Mouse (Mus musculus) heart, embryonic 14.5 days (tissue): ENCODE results near the gene 4930562C15Rik. TPM values are rescaled to one million over a fixed set of nuclear protein-coding genes. Genes with fewer than 3 reads are reported as not detected.

Experiments used
- ATAC-seq: fragments of 200-750 bp; cut with Nextera tagmentation; 2 replicates; pipeline ENCODE4 v1.8.0; 2017; ENCODE audit warnings: low read depth, moderate TSS enrichment; ENCODE audit not compliant: insufficient number of reproducible peaks, insufficient read depth, low FRiP score
- H3K27ac ChIP-seq, 2 experiments: fragments of 200-500 bp in 1 of 2; fragments of 300-500 bp in 1 of 2; sonication (generic) in 1 of 2; replicated peaks in 1 of 2; 2 replicates each; pipeline ENCODE4 v1.5.1; 2012 to 2014; ENCODE audit warnings: low read depth in 2 of 2, low read length in 2 of 2, control low read depth in 1 of 2, mild to moderate bottlenecking in 1 of 2, mixed read lengths in 1 of 2; ENCODE audit not compliant: control insufficient read depth in 1 of 2, insufficient read depth in 1 of 2
- H3K27me3 ChIP-seq: fragments of 300-500 bp; sonication (generic); 2 replicates; pipeline ENCODE4 v1.6.1; 2014; ENCODE audit warnings: mild to moderate bottlenecking, low read length, control low read depth; ENCODE audit not compliant: control insufficient read depth, insufficient read depth
- H3K36me3 ChIP-seq: fragments of 300-500 bp; sonication (generic); 2 replicates; pipeline ENCODE4 v1.6.1; 2014; ENCODE audit warnings: mild to moderate bottlenecking, control low read depth, low read length, mixed read lengths; ENCODE audit not compliant: control insufficient read depth, insufficient read depth
- H3K4me1 ChIP-seq, 2 experiments: fragments of 200-500 bp in 1 of 2; fragments of 300-500 bp in 1 of 2; sonication (generic) in 1 of 2; 2 replicates each; pipeline ENCODE4 v1.6.1; 2012 to 2014; ENCODE audit warnings: low read length in 2 of 2, control low read depth in 1 of 2, mixed read lengths in 1 of 2; ENCODE audit not compliant: control insufficient read depth in 2 of 2, insufficient read depth in 2 of 2
- H3K4me2 ChIP-seq: fragments of 300-500 bp; sonication (generic); 2 replicates; pipeline ENCODE4 v1.6.1; 2014; ENCODE audit warnings: mild to moderate bottlenecking, low read length
- H3K4me3 ChIP-seq, 2 experiments: fragments of 200-500 bp in 1 of 2; fragments of 300-500 bp in 1 of 2; sonication (generic) in 1 of 2; 2 replicates each; pipeline ENCODE4 v1.5.1; 2012 to 2014; ENCODE audit warnings: low read length in 2 of 2, mild to moderate bottlenecking in 2 of 2, control low read depth in 1 of 2, low read depth in 1 of 2, moderate library complexity in 1 of 2; ENCODE audit not compliant: control insufficient read depth in 1 of 2, insufficient read depth in 1 of 2
- H3K9ac ChIP-seq: fragments of 300-500 bp; sonication (generic); 2 replicates; pipeline ENCODE4 v1.6.1; 2014; ENCODE audit warnings: mild to moderate bottlenecking, low read length
- H3K9me3 ChIP-seq: fragments of 300-500 bp; sonication (generic); 2 replicates; pipeline ENCODE4 v1.6.1; 2016; ENCODE audit warnings: low read length, control low read depth; ENCODE audit not compliant: control insufficient read depth
- WGBS: fragments of 180-500 bp; shearing (Covaris S2); extraction: QIAGEN DNeasy Blood & Tissue Kit; methylation state at CpG from one replicate; pipeline ENCODE4 v1.1.7; 2014; 5-methylcytosine and 5-hydroxymethylcytosine counted together
- polyA plus RNA-seq: library from polyadenylated mRNA; unstranded; fragments of >200 nt; fragmentation: Nextera tagmentation; extraction: Ambion mirVana; gene quantifications from 2 replicates; pipeline ENCODE4 v1.2.1, GENCODE M21; 2014

4930562C15Rik gene
- polyA plus RNA-seq, 1 experiment from 2014 or later, result 0.28 TPM

DNA sequence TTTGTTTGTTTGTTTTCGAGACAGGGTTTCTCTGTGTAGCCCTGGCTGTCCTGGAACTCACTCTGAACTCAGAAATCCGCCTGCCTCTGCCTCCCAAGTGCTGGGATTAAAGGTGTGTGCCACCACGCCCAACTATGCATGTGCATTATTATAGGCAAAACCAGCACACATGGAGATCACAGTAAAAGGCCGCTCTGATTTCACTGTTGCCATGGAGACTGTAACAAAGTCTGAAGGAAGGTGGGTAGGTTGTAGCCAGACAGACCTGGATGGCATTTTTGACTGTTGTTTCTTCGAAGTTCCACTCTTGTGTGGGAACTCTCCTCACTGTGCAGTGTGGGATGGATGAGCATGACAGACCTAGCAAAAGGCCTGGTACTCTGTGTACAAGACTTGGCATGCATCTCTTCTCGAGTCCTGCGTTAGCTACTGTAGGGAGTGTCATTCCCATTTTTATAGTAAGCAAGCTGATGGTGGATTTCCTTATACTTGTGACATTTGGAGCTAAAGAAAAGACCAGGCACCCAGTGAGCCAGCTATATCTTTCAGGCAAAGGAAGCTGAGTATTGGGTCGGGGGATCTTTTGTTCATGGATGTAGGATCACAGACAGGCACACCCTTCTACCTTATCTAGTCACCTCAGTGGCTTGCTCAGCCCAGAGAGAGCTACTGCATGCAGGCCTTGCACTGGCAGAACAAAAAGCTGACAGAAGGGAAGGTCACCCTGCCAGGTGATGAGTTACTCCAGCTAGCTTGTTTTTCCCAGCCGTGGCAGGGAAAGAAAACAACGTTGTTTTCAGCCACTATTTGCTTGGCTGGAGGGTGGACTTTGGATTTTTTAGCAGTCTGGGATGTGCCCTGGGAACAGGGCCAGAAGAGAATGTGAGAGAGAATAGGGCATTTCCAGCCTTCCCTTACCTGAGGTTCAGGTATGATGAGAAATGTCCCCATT, 46.5 kb downstream of the 4930562C15Rik start:
- Histone ChIP-seq H3K27ac (peak overlapping the region; percentile 98 to 99; a peak in 3 of 4 replicates), H3K4me1 (peaks cover 7 to 30% of the 10 kb centered on the region in 2 experiments), H3K4me2 (peak overlapping the region; percentile 92), H3K36me3 (no peaks in the 10 kb centered on the region; the same call in 1 of the 2 replicates), H3K9ac (peak overlapping the region; percentile 96), H3K27me3 (no peaks in the 10 kb centered on the region), H3K9me3 (no peaks in the 10 kb centered on the region), H3K4me3 (peak overlapping the region; percentile 91 to 92; a peak in 3 of 4 replicates)
- ATAC-seq, result no peak
- 77% methylated on average over 10 of the region's 10 CpGs for WGBS

GRCm38 (mm10) chr16:4884930-4885329, 49.7 kb downstream of the 4930562C15Rik start:
- WGBS, result 58% methylated on average over 10 of the region's 10 CpGs
- H3K4me3 ChIP-seq, result no peak overlapping the region
- H3K9me3 ChIP-seq, result no peaks in the 10 kb centered on the region
- no peak overlapping the region; a peak in 1 of 4 replicates for H3K27ac ChIP-seq
- H3K4me1 ChIP-seq, result peaks cover 9 to 37% of the 10 kb centered on the region in 2 experiments
- ATAC-seq, result no peak
- no peaks in the 10 kb centered on the region for H3K36me3 ChIP-seq
- H3K9ac ChIP-seq, result no peak overlapping the region
- H3K4me2 ChIP-seq, result peak overlapping the region; percentile 74; the same call in 1 of the 2 replicates
- H3K27me3 ChIP-seq, result no peaks in the 10 kb centered on the region

DNA sequence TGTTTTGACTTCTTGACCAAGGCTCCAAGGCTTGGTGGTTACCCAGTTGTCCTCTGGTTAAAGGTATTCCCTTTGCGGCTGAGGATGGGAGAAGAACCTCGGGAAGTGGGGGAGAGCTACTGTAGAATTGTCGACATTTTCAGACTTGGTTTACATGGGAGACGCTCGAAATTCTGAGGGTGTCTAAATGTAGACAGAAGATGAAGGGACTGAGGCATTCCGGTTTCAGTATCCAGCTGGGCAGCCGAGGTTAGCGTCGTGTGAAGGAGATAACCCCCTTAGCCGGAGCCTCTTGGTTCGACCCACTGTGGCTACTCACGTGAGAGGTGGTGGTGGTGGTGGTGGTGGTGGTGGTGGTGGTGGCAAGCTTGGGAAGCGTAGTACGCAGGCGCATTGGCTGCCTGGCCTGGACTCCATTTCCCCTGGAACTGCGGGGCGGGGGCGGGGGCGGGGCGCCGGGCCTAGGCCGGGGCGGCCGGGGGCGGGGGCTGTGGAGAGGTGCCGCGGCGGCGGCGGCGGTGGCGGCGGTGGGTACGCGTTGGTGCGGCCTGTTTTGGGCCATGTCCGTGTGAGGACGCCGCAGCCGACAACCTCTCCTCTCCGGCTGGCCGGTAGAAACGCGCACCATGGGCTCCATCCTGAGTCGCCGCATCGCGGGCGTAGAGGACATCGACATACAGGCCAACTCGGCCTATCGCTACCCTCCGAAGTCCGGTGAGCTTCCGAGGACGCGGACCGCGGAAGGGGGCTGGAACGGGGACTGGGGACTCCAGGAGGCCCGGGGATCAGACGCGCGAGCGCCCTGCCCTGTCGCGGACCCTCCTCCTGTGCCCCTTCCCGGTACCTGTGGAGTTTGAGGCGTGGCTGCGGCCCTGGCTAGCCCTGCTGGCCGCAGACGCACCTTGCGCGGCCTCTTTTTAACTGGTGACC, 50.8 kb downstream of the 4930562C15Rik start, which contains the start of gene Mgrn1:
Gene Mgrn1 (plus strand): TSS at position 490 of the 930 bp plus-strand sequence.
- no peaks in the 10 kb centered on the region for H3K27me3 ChIP-seq

GRCm38 (mm10) chr16:4886690-4887020, 51.4 kb downstream of the 4930562C15Rik start:
- H3K36me3 ChIP-seq, result no peaks in the 10 kb centered on the region
- 0% methylated on average over 8 of the region's 8 CpGs for WGBS
- no peak for ATAC-seq
- no peaks in the 10 kb centered on the region for H3K9me3 ChIP-seq
- H3K27ac ChIP-seq, result peak overlapping the region; percentile 83 to 90
- peak overlapping the region; percentile 74 for H3K4me2 ChIP-seq
- peak overlapping the region; percentile 80 to 84 for H3K4me3 ChIP-seq
- peaks cover 12 to 49% of the 10 kb centered on the region in 2 experiments for H3K4me1 ChIP-seq
- no peaks in the 10 kb centered on the region for H3K27me3 ChIP-seq
- peak overlapping the region; percentile 98 for H3K9ac ChIP-seq

More for the DNA sequence above, 50.8 kb downstream of the 4930562C15Rik start, which contains the start of gene Mgrn1:
- Histone ChIP-seq H3K9me3 (no peaks in the 10 kb centered on the region), H3K4me2 (peak within 1 kb of the TSS; percentile 74), H3K9ac (peak within 1 kb of the TSS; percentile 98), H3K36me3 (no peaks in the 10 kb centered on the region), H3K4me3 (peak within 1 kb of the TSS; percentile 80 to 84), H3K4me1 (peaks cover 15 to 48% of the 10 kb centered on the region in 2 experiments), H3K27ac (peak within 1 kb of the TSS; percentile 89 to 90)
- ATAC-seq, result peak; percentile 79
- under 1% methylated on average over 70 of the region's 74 CpGs for WGBS

DNA sequence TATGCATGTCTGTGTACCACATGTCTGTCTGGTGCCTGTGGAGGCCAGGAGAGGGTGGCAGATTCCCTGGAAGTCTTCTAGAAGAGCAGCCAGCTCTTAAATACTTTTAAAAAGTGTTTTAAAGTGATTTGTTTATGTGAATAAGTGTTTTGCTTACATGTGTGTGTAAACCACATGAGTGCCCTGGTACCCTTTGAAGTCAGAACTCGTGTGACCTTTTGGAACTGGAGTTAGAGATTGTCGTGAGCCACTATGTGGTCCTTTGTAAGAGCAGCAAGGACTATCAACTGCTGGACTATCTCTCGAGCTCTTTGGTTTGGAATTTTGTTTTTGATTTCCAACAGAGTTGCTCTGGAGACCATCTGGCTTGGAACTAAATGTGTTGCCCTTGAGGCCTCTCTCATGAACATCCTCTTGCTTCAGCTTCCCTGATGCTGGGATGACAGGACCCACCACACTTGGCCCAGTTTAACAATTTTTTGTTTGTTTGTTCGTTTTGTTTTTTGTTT, 55.0 kb downstream of the 4930562C15Rik start:
- Histone ChIP-seq H3K4me3 (no peak overlapping the region), H3K9me3 (no peaks in the 10 kb centered on the region), H3K4me2 (peak overlapping the region; percentile 41), H3K36me3 (0 out of 2 replicates have a peak, but pooled peaks cover 2% of the 10 kb centered on the region), H3K27ac (peak overlapping the region; percentile 20 to 85), H3K9ac (peak overlapping the region; percentile 44; the same call in 1 of the 2 replicates), H3K27me3 (no peaks in the 10 kb centered on the region), H3K4me1 (peaks cover 14 to 46% of the 10 kb centered on the region in 2 experiments)
- ATAC-seq, result no peak
- WGBS, result 17% methylated on average over 4 of the region's 4 CpGs

GRCm38 (mm10) chr16:4892171-4892570, 57.0 kb downstream of the 4930562C15Rik start:
- ATAC-seq, result no peak
- H3K4me1 ChIP-seq, result peaks cover 27 to 57% of the 10 kb centered on the region in 2 experiments
- H3K9ac ChIP-seq, result no peak overlapping the region
- no peak overlapping the region for H3K4me2 ChIP-seq
- H3K4me3 ChIP-seq, result no peak overlapping the region
- H3K9me3 ChIP-seq, result no peaks in the 10 kb centered on the region
- H3K27me3 ChIP-seq, result no peaks in the 10 kb centered on the region
- 0 out of 2 replicates have a peak, but pooled peaks cover 2% of the 10 kb centered on the region for H3K36me3 ChIP-seq
- no peak overlapping the region for H3K27ac ChIP-seq
- WGBS, result 84% methylated on average over 6 of the region's 6 CpGs
